Mouse (Mus musculus) forebrain, embryonic 11.5 days (tissue): ENCODE results near the gene Olfr1225. TPM values are rescaled to one million over a fixed set of nuclear protein-coding genes. Genes with fewer than 3 reads are reported as not detected.

Source experiments
- polyA plus RNA-seq: library from polyadenylated mRNA; unstranded; fragments of >200 nt; fragmentation: Nextera tagmentation; extraction: Ambion mirVana; gene quantifications from 2 replicates; pipeline ENCODE4 v1.2.1, GENCODE M21; 2014

Gene Olfr1225
- polyA plus RNA-seq, 1 experiment from 2014 or later = not detected

Other genes with a start within 250 kb of the Olfr1225 start
- gene Olfr1211, start 236.6 kb downstream of the Olfr1225 start, polyA plus RNA-seq = not detected in 2 replicates
- gene Olfr1212, start 220.7 kb downstream of the Olfr1225 start, polyA plus RNA-seq = not detected in 2 replicates
- gene Gm13762, start 194.4 kb downstream of the Olfr1225 start, polyA plus RNA-seq = not detected in 2 replicates
- not detected in 2 replicates for gene Olfr1214, start 182.0 kb downstream of the Olfr1225 start, polyA plus RNA-seq
- not detected in 2 replicates for gene Olfr1215, start 167.7 kb downstream of the Olfr1225 start, polyA plus RNA-seq
- not detected in 2 replicates for gene Olfr1216, start 156.3 kb downstream of the Olfr1225 start, polyA plus RNA-seq
- not detected in 2 replicates for gene Olfr1217, start 142.6 kb downstream of the Olfr1225 start, polyA plus RNA-seq
- not detected in 2 replicates for gene Olfr1218, start 113.5 kb downstream of the Olfr1225 start, polyA plus RNA-seq
- not detected in 2 replicates for gene Olfr1219, start 91.2 kb downstream of the Olfr1225 start, polyA plus RNA-seq
- not detected in 2 replicates for gene Olfr1220, start 67.8 kb downstream of the Olfr1225 start, polyA plus RNA-seq
- gene Olfr1221, start 57.4 kb downstream of the Olfr1225 start, polyA plus RNA-seq = not detected in 2 replicates
- gene Olfr1222, start 41.6 kb downstream of the Olfr1225 start, polyA plus RNA-seq = not detected in 2 replicates
- gene Olfr1223, start 23.1 kb downstream of the Olfr1225 start, polyA plus RNA-seq = not detected in 2 replicates
- not detected in 2 replicates for gene Olfr1224-ps1, start 10.6 kb downstream of the Olfr1225 start, polyA plus RNA-seq
- not detected in 2 replicates for gene Olfr1226, start 25.4 kb upstream of the Olfr1225 start, polyA plus RNA-seq
- not detected in 2 replicates for gene Olfr1228, start 79.4 kb upstream of the Olfr1225 start, polyA plus RNA-seq
- gene Olfr1229, start 113.3 kb upstream of the Olfr1225 start, polyA plus RNA-seq = not detected in 2 replicates
- not detected in 2 replicates for gene Olfr1230, start 122.6 kb upstream of the Olfr1225 start, polyA plus RNA-seq
- gene Olfr1231, start 132.4 kb upstream of the Olfr1225 start, polyA plus RNA-seq = not detected in 2 replicates
- not detected in 2 replicates for gene Olfr1232, start 155.0 kb upstream of the Olfr1225 start, polyA plus RNA-seq
- gene Olfr1233, start 167.7 kb upstream of the Olfr1225 start, polyA plus RNA-seq = not detected in 2 replicates
- gene Olfr1234, start 190.2 kb upstream of the Olfr1225 start, polyA plus RNA-seq = not detected in 2 replicates
- not detected in 2 replicates for gene Olfr1238, start 235.0 kb upstream of the Olfr1225 start, polyA plus RNA-seq
- not detected in 2 replicates for gene Olfr1239, start 245.7 kb upstream of the Olfr1225 start, polyA plus RNA-seq